Mouse (Mus musculus): ENCODE measurements around the gene Ceacam19. TPM values are rescaled to one million over a fixed set of nuclear protein-coding genes. Genes with fewer than 3 reads are reported as not detected.
A peak's percentile ranks its signal among the peaks of the same experiment; 100 is the strongest.

The Ceacam19 gene
- not detected in 2 replicates for polyA plus RNA-seq (2015; fragmentation: Nextera tagmentation; extraction: Ambion mirVana)

GRCm38 (mm10) chr7:19887849-19888248 lies at the start of gene Ceacam19:
TSS of gene Ceacam19 (minus strand) at chr7:19887965.
- H3K27me3 ChIP-seq (replicated peaks; ENCODE audit: control insufficient read depth, insufficient read depth, low read length), result no peaks in the 10 kb centered on the region
- 48% methylated on average over 7 of the region's 7 CpGs for WGBS
- no peaks in the 10 kb centered on the region for H3K4me1 ChIP-seq (replicated peaks; ENCODE audit: control insufficient read depth, insufficient read depth, low read length)
- no peak for ATAC-seq
- no peak within 1 kb of the TSS for H3K27ac ChIP-seq (ENCODE audit: low read depth, low read length)
- no peak within 1 kb of the TSS for H3K4me3 ChIP-seq (ENCODE audit: low read depth, low read length)
- no peak within 1 kb of the TSS for H3K4me2 ChIP-seq (replicated peaks; ENCODE audit: low read depth)
- no peak within 1 kb of the TSS for H3K9ac ChIP-seq (ENCODE audit: low read depth, low read length)
- no peak for TF ChIP-seq CTCF (IDR thresholded peaks at IDR 0.05; ENCODE audit: low read depth)
- no peaks in the 10 kb centered on the region for H3K36me3 ChIP-seq (ENCODE audit: control insufficient read depth, insufficient read depth)
- H3K9me3 ChIP-seq (ENCODE audit: control insufficient read depth), result no peaks in the 10 kb centered on the region

GRCm38 (mm10) chr7:19937229-19937821 lies 49.6 kb upstream of the Ceacam19 start:
- Histone ChIP-seq H3K4me1 (replicated peaks; ENCODE audit: control insufficient read depth, insufficient read depth, low read length) (peaks cover 4% of the 10 kb centered on the region; the same call in 1 of the 2 replicates), H3K4me3 (ENCODE audit: low read depth, low read length) (no peak overlapping the region), H3K9me3 (ENCODE audit: control insufficient read depth) (no peaks in the 10 kb centered on the region), H3K9ac (ENCODE audit: low read depth, low read length) (no peak overlapping the region), H3K27me3 (replicated peaks; ENCODE audit: control insufficient read depth, insufficient read depth, low read length) (no peaks in the 10 kb centered on the region), H3K36me3 (ENCODE audit: control insufficient read depth, insufficient read depth) (peaks cover 9% of the 10 kb centered on the region; the same call in 1 of the 2 replicates), H3K27ac (ENCODE audit: low read depth, low read length) (no peak overlapping the region), H3K4me2 (replicated peaks; ENCODE audit: low read depth) (no peak overlapping the region)
- no peak for TF ChIP-seq CTCF (IDR thresholded peaks at IDR 0.05; ENCODE audit: low read depth)
- ATAC-seq, result no peak
- WGBS, result 75% methylated on average over 11 of the region's 11 CpGs

- H3K4me1 ChIP-seq (replicated peaks; ENCODE audit: control insufficient read depth, insufficient read depth, low read length), result peaks cover 4% of the 10 kb centered on the region; the same call in 1 of the 2 replicates
- no peak overlapping the region for H3K4me3 ChIP-seq (ENCODE audit: low read depth, low read length)
- H3K4me2 ChIP-seq (replicated peaks; ENCODE audit: low read depth), result no peak overlapping the region
- TF ChIP-seq CTCF (IDR thresholded peaks at IDR 0.05; ENCODE audit: low read depth), result no peak
- no peak for ATAC-seq
- 60% methylated on average over 6 of the region's 6 CpGs for WGBS
- no peak overlapping the region for H3K27ac ChIP-seq (ENCODE audit: low read depth, low read length)
- H3K36me3 ChIP-seq (ENCODE audit: control insufficient read depth, insufficient read depth), result peaks cover 4% of the 10 kb centered on the region; the same call in 1 of the 2 replicates
- no peaks in the 10 kb centered on the region for H3K9me3 ChIP-seq (ENCODE audit: control insufficient read depth)
- no peaks in the 10 kb centered on the region for H3K27me3 ChIP-seq (replicated peaks; ENCODE audit: control insufficient read depth, insufficient read depth, low read length)
- no peak overlapping the region for H3K9ac ChIP-seq (ENCODE audit: low read depth, low read length)
Measured at GRCm38 (mm10) chr7:19935961-19936360, 48.2 kb upstream of the Ceacam19 start.

- Histone ChIP-seq H3K27ac (ENCODE audit: low read depth, low read length) (no peak overlapping the region), H3K27me3 (replicated peaks; ENCODE audit: control insufficient read depth, insufficient read depth, low read length) (no peaks in the 10 kb centered on the region), H3K36me3 (ENCODE audit: control insufficient read depth, insufficient read depth) (peaks cover 4% of the 10 kb centered on the region; the same call in 1 of the 2 replicates), H3K9me3 (ENCODE audit: control insufficient read depth) (no peaks in the 10 kb centered on the region), H3K4me3 (ENCODE audit: low read depth, low read length) (no peak overlapping the region), H3K4me1 (replicated peaks; ENCODE audit: control insufficient read depth, insufficient read depth, low read length) (peaks cover 4% of the 10 kb centered on the region; the same call in 1 of the 2 replicates), H3K4me2 (replicated peaks; ENCODE audit: low read depth) (no peak overlapping the region), H3K9ac (ENCODE audit: low read depth, low read length) (no peak overlapping the region)
- no peak for TF ChIP-seq CTCF (IDR thresholded peaks at IDR 0.05; ENCODE audit: low read depth)
- WGBS, result 67% methylated on average over 20 of the region's 20 CpGs
- ATAC-seq, result no peak
Measured at GRCm38 (mm10) chr7:19935171-19935751, 47.5 kb upstream of the Ceacam19 start.

GRCm38 (mm10) chr7:19932877-19933809 lies 45.4 kb upstream of the Ceacam19 start:
- 11% methylated on average over 21 of the region's 21 CpGs for whole genome bisulfite sequencing
- H3K27me3 ChIP-seq (replicated peaks; ENCODE audit: control insufficient read depth, insufficient read depth, low read length), result no peaks in the 10 kb centered on the region
- no peaks in the 10 kb centered on the region for H3K36me3 ChIP-seq (ENCODE audit: control insufficient read depth, insufficient read depth)
- H3K27ac ChIP-seq (ENCODE audit: low read depth, low read length), result peak overlapping the region; percentile 35; the same call in 1 of the 2 replicates
- ATAC-seq, result peak; percentile 78
- no peak for TF ChIP-seq CTCF (IDR thresholded peaks at IDR 0.05; ENCODE audit: low read depth)
- H3K4me3 ChIP-seq (ENCODE audit: low read depth, low read length), result no peak overlapping the region
- no peak overlapping the region for H3K9ac ChIP-seq (ENCODE audit: low read depth, low read length)
- H3K4me2 ChIP-seq (replicated peaks; ENCODE audit: low read depth), result peak overlapping the region; percentile 52
- no peaks in the 10 kb centered on the region for H3K9me3 ChIP-seq (ENCODE audit: control insufficient read depth)
- H3K4me1 ChIP-seq (replicated peaks; ENCODE audit: control insufficient read depth, insufficient read depth, low read length), result peaks cover 4% of the 10 kb centered on the region; the same call in 1 of the 2 replicates

Measured in intestine, postnatal 0 days (tissue).